Mouse (Mus musculus) embryo, embryonic 11.5 days (tissue): ENCODE data around the gene Mmp15.

Experiments used
- DNase-seq: peaks from one replicate; pipeline ENCODE4 v3.0.0-alpha.2; 2012; ENCODE audit warnings: low read depth, low spot score

The Mmp15 gene

DNA sequence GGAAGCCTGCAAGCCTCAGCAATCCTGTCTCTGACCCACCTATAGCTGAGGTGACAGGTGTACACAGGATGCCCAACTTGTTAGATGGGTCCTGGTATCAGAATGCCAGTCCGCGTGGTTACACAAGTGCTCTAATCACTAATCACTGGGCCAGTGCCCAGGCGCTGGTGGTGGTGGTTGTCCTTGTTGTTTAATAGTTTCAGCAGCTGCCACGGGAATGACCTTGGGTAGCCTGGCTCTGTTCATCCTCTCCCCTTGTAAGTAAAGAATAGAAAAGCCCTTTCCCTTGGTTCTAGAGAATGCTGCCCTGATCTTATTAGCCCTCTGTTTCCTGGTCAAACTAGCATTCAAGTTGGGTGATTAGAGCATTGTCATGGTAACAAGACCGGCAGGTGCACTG is 10.3 kb upstream of the Mmp15 start:
- DNase-seq: no peak

DNA sequence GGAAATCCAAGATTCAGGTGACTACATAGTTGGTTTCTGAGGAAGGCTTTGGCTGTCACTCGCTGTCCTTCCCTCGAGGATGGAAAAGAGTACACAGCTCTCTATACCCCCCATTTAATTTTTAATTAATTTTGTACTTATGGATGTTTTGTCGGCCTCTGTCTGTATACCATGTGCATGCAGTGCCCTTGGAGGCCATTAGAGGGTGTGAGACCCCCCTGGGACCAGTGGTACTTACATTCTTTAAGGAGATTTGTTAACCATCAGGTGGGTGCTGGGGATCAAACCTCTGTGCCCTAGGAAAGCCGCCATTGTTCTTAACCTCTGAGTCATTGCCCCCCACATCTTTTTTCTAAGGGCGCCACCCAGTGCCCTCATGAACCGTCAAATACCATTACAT is 7.4 kb upstream of the Mmp15 start:
- DNase-seq: no peak

DNA sequence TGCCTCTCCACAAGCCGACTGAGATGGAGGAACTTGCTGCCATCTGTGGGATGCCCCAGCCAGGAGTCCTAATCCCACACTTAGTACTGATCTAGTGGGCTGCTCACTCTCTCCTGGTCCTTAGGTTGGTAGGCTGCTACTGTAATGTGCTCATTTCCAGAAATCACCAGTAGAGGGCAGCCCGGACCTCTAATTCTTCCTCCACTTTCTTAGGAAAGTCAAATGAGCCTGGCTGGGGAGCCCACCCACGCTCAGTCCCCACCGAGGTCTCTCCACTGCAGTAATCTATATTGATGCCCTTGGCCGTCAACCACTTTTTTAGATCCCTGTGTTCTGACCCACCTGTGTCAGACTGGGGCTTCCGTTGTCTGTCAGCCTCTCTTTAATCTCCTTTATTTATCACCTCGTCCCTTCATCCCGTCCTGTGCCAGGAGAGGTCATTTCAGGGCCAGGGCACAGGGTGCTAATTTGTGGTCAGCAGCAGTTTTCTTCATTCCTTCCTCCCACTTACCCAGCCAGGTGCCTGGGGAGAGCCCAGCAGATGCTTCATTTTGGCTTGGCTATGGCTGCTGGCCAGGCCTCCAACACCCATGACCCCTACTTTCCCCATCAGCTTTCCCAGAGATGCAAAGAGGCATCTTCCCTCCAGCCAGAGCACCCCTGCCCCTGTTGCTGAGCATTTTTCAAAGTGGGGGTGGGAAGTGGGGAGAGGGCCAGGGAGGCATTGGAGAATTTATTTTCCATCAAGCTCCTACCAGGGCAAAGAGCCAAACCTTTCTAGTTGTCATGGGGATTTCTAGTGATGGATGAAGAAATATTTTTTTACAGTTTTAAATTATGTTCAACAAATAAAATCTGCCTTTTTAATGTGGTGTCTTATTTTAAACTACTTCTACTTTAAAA is 5.2 kb upstream of the Mmp15 start:
- DNase-seq: peak; percentile 54

DNA sequence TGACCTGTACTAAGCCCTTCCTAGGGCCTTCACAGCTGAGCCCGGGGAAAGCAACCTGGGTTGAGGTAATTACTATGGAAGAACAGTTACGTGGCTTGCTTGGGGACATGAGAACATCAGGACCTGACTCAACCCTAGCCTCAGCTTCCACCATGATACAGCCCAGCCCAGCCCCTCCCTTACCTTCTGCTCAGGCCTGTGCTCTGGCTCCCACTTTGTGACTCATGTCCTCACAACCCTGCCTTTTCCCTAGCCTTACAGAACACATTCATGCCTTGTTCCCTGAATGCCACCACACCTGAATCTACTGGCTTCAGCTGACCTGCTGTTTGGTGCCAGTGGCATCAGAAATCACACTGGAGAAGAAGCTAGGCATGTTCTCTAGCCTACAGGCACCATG is 3.7 kb upstream of the Mmp15 start:
- DNase-seq: no peak

DNA sequence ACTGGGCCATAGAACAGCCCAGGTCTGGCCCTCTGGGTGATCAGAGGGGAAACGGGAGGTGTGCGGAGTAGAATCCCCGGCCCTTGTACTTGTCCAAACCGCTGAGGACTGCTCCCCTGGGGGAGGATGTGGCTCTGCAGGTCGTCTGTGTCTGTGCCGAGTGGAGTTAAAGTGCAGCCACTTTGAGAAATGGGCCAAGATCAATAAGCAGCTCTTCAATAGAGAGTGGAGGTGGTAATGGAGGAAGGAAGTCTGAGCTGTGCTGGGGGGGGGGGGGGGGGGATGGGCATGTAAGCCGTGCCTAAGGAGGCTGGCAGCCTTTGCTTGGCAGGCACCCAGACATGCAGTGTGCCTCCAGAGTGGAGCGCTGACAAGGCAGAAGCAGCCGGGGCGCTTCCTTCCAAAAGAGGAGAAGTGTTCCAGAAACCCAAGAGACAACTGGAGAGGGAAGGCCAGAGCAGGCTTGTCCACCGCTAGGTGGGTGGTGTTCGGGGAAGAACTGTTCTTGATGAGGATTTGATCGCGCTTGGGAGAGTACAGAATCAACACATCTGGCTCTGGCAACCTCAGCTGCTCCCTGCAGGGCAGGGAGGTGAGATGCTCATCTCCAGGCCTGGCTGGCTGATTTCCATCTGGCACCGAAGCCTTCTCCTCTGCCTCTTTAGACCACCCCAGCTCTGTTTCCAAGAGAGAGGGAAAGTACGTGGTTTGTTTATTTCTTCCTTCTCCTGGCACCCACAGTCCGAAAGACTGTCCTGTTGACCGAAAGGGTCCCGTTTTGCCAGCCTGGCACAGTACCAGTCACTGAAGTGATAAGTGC is 3.0 kb upstream of the Mmp15 start:
- no peak for DNase-seq

DNA sequence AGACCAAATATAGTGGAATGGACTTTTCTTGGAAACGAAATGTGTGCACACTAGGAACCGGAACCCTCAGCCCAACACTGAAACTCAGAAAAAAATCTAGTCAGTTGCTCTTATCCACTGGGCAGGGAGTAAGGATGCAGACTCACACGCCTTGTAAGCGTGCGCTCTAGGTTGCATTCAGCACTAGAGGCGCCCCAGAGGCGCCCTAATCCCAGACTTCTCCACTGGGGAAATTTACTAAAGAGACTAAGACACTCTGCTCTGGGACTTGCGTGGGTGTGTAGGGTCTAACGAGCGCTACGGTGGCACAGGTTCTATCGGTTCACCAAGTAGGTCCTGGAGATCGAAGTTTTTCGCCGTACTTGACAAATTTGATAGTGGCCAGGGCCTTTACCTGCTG is 607 bp upstream of the Mmp15 start:
- no peak for DNase-seq

DNA sequence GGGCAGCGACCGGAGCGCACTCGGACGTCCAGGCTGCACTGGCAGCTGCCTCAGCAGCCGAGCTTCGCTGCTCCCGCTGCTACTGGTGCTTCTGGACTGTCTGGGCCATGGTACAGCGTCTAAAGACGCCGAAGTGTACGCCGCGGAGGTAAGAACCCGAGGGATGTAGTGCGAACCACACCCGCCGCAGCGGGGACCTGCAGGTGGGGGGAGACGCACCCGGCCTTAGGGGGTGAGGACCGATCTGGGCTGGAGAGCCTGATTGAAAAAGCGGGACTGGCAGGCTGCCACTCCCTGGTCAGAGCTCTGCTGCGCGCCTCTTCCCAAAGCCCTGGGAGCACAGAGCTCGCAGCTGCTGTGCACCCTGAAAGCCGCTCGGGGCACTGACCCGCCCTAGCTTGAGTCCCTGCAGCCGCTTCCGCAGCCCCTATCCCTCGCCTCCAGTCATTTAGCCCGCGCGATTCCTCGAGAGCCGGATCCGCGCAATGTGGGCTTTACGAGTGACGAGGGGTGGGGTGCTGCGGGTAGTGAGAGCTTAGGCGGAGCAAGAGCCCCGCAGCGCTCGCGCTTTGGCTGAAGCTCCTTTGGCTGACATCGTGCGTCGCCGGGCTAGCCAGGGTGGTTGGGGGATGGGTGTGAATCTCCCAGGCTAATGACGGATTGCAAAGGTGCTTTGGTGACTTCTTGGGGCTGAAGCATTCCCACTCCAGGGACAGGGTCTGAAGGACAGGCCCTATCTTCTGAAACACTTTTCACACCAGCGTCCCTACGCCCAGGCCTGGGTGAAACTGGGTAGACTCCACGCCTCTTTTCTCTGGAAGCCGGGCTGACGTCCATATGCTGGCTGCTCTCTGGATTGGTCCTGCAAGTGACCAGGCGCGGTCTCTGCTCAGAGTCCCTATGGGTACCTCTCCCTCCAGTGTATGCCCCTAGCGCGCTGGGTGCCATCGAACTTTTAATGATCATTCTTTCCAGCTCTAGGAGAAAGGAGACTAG is 1.1 kb downstream of the Mmp15 start:
- DNase-seq: peak; percentile 36

DNA sequence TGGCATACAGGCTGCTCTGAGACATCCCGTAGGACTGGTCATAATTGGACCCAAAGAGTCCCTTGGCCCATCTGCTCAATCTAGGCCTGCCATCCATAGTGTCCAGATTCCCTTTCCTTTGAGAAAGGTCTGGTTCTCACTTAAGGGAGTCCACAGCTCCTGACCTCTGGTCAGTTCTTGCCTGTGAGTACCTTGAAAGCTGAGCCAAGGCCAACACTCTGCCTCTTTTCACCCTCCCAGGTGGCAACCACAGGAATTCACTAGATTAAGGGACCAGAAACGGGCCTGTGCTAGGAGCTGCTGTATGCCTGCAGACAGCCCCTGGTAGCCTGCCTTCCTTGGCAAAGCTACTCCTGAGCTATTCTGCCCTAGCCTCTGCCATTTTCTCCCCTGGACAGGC is 2.5 kb downstream of the Mmp15 start:
- no peak for DNase-seq

DNA sequence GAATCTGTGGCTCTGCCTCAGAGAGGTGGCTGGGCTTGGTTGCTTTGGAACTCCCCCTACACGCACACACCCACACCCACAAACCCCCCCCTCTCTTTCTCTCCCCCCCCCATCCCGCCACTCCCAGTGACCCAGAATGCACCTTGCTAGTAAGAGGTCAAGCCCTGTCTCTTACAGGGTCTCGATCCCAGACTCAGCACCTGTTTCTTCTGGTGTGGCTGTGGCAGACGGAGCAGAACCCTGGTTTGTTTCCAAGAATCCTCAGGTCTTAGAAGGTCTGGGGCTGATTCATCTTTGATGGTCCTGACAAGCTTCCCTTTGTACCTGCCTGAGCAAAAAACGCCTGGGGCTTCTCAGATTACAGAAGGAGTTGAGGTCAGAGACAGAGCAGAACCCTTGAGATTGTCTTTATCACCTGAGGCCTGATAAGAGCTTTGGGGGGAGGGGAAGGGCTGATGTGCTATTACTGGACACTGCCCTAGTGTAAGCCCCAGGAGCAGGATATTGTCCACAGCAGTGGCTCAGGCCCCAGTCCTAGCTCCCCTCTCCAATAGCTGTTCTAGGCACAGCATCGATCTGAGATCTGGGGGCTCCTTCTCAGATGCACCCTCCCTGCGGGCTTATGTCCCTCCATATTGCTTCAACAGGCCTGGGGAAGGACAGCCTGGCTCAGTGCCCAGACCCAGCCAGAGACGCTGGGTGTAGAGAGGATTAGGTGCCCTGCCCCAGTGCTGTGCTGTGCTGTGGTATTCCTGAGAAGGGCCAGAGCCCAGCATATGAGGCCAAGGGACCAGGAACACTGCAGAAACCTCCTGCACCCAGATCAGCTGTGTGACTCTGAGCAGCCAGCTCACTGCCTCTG is 6.7 kb downstream of the Mmp15 start:
- DNase-seq: no peak

DNA sequence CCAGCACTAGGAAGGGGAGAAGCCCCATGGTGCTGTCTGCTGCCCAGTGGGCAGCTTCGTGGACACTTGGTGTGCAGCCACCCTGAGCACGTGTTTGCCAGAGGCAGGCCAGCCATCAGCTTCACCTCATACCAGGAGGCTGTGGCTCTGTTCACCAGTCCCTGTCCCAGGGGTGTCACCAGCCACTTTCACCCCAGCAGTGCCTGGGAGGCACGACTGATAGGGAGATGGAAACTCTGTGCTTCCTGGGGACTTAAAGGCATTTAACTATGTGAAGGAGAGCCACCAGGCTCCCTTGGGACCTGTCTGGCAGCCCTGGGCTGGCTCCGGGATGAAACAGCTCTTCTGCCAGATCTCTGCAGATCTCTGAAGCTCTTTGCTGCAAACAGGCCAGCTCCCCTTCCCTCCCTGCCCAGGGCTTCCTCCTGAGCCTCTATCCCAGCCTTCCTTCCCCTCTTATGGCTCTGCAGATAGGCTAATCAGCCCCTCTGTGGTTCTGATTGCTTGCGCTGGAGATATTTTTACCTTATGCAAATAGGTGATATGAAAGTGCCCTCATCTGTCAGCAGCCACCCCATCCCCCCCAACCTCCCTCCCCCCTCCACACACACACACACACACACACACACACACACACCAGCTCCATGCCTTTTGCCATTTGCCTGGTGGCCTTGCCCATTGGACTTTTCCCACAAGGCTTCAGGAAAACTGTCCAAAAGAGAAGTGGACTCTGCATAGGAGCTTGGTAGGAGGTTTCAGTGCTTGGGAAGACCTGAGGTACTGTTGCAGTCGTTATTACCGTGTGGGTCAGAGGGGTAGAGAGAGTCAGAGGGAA is 8.3 kb downstream of the Mmp15 start:
- DNase-seq: no peak

DNA sequence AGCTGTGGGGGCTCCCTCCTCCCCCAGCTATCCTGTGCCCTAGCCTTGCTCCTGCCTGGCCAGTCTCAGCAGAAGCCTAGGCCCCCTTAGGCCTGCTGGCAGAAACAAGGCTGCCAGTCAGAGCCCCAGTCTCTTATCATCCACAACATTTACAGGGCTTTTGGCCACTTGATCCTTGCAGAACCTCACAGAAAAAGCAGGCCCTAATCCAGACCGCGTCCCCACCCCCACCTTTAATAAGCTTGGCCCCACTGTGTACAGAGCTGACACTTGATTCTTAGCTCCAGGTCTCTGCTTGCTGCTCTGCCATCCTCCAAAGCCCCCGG is 8.9 kb downstream of the Mmp15 start:
- DNase-seq: no peak

DNA sequence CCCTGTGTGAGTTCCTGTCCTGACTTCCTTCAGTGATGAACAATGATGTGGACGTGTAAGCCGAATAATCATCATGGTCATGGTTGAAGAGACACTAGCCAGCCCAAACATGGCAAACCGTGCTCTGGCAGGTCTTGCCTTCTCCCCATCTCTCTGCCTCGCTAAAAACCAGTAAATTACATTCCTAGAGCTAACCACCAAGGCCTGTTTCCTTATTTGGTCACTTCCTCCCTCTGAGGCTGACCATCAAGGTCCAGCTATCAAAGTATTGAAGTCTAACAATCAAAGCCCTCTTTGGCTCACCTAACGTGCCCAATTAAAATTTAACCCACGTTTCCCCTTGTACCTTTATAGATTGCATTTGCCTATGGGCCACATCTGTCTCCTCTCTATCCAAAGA is 10.2 kb downstream of the Mmp15 start:
- no peak for DNase-seq

DNA sequence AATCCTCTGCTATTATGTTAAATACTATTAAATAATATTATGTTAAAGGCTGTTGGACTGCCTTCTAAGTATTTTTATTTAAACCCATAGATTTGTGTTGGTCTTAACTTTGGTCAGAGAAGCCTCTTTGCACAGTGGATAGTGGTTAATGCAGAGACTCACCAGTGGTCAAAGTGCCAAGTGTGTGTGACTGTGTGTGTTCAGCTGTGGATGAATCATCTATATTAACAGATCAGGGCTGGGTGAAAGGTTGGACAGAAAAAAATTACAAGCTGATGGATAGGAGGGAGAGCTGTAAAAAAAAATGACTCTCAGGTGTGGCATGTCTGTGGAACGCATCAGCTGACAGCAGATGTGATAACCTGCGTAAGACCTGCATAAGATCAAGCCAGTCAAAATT is 11.8 kb downstream of the Mmp15 start:
- DNase-seq: no peak

DNA sequence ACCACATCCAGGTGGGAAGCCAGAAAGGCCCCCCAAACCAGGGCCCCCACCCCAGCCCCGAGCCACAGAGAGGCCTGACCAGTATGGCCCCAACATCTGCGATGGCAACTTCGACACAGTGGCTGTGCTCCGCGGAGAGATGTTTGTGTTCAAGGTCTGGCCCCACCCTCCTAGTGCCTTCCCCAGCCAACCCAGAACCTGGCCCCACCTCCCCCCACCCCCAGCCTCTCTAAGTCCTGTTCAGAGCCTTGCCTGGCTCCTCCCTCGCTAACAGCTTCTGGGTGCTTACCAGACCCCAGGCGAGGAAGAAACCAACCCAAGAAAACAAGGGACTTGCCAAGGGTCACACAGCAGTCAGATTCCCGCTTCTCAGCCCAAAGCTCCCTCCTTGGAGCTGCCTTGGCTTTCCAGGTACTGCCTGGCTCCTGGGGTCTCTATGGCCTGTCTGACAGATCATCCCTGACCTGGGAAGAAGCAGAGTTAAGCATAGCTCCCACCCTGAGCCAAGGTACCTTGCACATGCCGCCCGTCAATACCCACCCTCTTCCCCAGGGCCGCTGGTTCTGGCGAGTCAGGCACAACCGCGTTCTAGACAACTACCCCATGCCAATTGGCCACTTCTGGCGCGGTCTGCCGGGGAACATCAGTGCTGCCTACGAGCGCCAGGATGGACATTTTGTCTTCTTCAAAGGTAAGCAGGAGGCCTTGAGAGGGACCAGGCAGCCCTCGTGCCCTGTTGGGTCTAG is 17.7 kb downstream of the Mmp15 start:
- DNase-seq: no peak

DNA sequence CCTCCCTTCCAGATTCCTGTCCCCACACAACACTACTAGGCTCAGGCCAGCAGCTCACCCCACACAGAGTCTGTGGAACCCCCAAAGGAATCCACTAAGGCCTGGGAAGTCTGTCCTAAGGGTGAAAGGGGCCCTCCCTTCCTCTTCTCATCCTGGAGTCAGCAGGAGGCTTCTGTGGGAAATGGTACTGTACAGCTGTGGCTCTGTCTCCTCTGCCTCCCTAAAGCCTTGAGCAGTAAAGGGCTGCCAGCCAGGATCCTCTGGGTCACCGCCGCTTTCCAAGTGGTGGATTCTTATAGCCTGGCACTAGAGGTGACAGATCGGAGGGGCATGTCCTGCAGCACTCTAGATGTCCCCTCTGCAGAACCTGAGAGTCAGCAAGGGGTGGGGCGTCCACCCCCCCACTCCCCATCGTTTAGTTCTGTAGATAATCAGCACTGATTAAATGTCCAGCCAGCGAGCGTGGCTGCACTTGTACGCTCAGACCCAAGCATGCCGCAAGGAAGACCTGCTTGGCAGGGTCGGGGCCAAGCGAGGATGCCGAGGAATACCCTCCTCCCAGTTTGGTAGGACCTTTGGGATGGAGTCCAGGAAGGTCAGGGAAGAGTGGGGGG is 21.4 kb downstream of the Mmp15 start:
- DNase-seq: no peak

DNA sequence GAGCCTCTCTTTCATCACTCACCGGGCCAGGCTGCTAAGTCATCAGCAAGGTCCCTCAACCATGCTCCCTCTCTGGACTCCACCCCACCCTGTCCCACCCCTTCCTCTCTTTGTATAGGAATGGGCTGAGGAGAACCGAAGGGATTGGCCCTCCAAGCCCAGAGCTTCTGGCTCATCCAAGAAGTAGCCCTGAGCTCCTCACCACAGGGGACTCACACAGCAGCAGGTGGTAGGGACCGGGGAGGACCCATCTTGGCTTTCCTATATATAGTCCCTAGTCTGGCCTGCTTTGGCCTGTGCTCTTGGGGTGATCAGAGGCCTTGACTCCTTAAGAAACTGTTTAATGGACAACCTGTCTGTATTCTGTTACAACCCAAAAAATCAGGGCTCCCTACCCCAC is 22.4 kb downstream of the Mmp15 start:
- DNase-seq: no peak

DNA sequence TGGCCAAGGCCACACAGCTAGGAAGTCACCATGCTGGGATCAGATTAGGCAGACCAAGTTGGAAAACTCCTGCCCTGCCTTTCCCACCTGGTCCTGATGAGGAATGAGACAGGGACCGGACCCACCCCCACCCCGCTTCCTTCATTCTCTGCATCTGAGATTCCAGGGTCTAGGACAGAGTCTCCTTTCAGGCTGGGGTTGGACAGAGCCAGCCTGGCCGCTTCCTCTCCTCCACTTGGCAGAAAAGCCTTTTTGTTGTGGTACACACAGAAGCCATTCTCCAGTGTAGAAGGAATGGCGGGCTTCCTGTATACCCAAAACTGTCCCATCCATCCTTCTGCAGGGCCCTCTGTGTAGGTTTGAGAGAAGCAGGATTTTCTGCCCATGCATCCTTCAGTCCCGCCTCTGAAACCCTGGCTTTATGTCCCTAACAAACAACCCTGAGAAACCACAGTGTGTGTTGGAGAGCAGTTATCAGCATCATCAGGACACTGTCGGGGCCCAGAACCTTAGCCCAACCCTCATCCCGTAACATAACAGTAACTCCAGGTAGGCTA is 23.4 kb downstream of the Mmp15 start:
- DNase-seq: no peak

DNA sequence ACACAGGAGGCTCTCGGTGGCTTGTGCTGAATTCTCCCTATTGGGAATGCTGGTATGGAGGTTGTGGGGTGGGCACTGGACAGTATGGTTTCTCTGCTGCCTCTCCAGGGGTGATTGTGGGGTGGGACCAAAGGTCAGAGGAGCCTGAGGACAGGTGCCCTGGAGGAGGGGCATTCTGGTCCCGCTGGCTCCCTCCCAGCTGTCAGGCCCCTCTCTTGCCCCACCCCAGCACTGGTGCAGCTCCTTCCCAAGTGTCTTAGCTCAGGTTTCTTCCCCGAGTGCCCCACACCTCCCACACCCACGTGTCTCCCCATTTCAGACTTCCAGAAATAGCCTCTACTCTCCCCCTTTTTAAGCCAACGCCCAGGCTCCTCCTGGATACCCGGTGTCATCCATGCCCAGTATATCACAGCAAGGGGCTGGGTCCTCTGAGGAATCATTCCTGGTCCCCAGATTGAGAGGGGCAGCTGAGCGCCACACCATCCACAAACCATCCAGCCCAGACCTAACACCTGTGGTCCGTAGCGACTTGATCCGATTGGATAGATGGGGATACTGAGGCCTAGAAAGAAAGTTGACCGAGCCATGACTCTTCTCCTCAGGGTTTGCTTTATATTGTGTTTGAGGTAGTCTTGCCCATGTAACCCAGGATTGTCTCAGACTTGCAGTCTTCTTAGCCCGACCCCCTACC is 24.4 kb downstream of the Mmp15 start:
- no peak for DNase-seq
